Mouse (Mus musculus) cerebellum, adult 2 months (tissue): ENCODE measurements around the gene Lcmt2.

Source experiments
- CTCF ChIP-seq: fragments of 200-500 bp; IDR thresholded peaks from 2 replicates; pipeline ENCODE4 v1.5.1; 2011; ENCODE audit warnings: low read depth, mild to moderate bottlenecking, control low read depth, low read length, moderate library complexity, borderline replicate concordance; ENCODE audit not compliant: insufficient read depth
- POLR2A ChIP-seq: fragments of 200-500 bp; IDR thresholded peaks from 2 replicates; pipeline ENCODE4 v1.6.1; 2011; ENCODE audit warnings: low read length, control low read depth, borderline replicate concordance; ENCODE audit not compliant: insufficient read depth

DNA sequence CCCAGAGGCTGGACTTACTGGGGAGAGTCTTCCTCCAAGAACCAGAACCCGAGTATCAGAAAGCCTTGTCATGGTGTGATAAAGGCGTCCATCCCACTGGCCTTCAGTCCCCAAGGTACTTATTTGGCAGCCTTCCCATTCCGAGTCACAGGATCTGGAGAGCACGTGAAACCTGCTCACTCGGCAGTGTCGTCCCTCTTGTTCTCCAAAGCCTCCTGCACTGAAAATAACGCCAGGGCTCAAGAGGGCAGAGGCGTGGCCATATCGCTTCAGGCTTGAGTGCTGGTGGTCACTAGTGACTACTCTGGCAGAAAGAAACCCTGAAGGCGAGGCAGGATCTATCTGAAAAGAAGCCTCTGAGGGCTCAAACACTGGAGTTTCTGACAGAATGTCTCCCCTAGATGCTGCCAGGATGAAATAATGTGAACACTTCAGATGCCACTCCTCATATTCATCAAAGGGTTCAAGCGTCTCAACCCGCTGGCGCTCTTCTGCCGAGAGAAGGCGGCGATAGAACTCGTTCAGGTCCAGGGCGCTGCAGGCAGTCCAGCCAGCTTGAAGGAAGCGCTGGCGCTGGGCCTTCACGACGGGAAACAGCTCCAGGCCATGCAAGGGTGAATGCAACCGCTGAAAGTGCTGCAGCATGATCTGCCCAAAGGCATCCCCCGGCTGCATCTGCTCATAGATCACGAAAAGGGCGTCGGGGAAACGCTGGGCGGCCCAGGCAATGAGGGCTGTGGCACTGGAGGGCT, 1.0 kb downstream of the Lcmt2 start:
- no peak for TF ChIP-seq CTCF
- no peak for TF ChIP-seq POLR2A
